Mouse (Mus musculus): ENCODE measurements around the gene 2210011C24Rik. TPM values are rescaled to one million over a fixed set of nuclear protein-coding genes. Genes with fewer than 3 reads are reported as not detected.

2210011C24Rik gene
- polyA plus RNA-seq, 1 experiment, result 6.1 TPM

DNA sequence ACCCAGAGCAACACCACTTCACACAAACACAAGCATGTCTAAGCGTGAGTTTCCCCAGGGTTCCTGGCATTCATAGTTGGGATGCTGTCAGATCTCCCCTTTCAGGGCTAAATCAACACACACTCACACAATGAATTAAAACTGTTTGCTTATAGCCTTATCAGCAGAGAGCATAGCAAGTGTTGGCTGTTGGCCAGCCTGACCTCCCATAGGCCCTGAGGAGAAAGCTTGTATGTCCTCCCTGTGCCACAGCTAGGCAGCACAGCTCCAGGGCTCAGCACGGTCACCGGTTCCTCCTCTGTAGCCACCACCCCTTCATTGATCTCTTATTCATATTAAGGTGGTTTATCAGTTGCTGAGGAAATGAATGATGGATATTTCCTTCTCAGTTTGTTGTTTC, 40.8 kb upstream of the 2210011C24Rik start:
- no peaks in the 10 kb centered on the region for H3K27me3 ChIP-seq (ENCODE audit: control insufficient read depth, insufficient read depth, insufficient read length)
- TF ChIP-seq POLR2AphosphoS2 (IDR thresholded peaks at IDR 0.05; ENCODE audit: insufficient read length, low read depth) (no peak), TCF3 (IDR thresholded peaks at IDR 0.05; ENCODE audit: insufficient read length, low read depth) (no peak), MYOD1 (IDR thresholded peaks at IDR 0.05; ENCODE audit: control insufficient read depth in 1 of 3, insufficient read length in 2 of 3, low read depth in 2 of 3) (no peak), POLR2A (IDR thresholded peaks at IDR 0.05; ENCODE audit: insufficient read length, low read depth) (no peak), CEBPB (IDR thresholded peaks at IDR 0.05; ENCODE audit: insufficient read depth, poor library complexity, severe bottlenecking) (no peak), MAX (IDR thresholded peaks at IDR 0.05; ENCODE audit: low read depth) (no peak), REST (IDR thresholded peaks at IDR 0.05; ENCODE audit: insufficient read depth, insufficient read length) (no peak), E2F4 (IDR thresholded peaks at IDR 0.05; ENCODE audit: insufficient read depth) (no peak), SRF (IDR thresholded peaks at IDR 0.05; ENCODE audit: control insufficient read depth, insufficient read length, low read depth) (no peak), MYOG (IDR thresholded peaks at IDR 0.05; ENCODE audit: control insufficient read depth in 1 of 3, insufficient read depth in 1 of 3, insufficient read length in 2 of 3, low read depth in 2 of 3) (no peak), TCF12 (IDR thresholded peaks at IDR 0.05; ENCODE audit: insufficient read depth, poor library complexity, severe bottlenecking) (no peak), USF1 (IDR thresholded peaks at IDR 0.05; ENCODE audit: low read depth) (no peak)
- H3K4me3 ChIP-seq, result no peak overlapping the region
- H3K4me2 ChIP-seq (ENCODE audit: low read depth), result no peak overlapping the region
- H3K79me2 ChIP-seq (ENCODE audit: control insufficient read depth, insufficient read depth), result no peaks in the 10 kb centered on the region
- H3K36me3 ChIP-seq (ENCODE audit: control insufficient read depth, insufficient read depth), result no peaks in the 10 kb centered on the region
- H3ac ChIP-seq (ENCODE audit: control insufficient read depth, insufficient read length), result no peak overlapping the region

- H3K36me3 ChIP-seq (ENCODE audit: control insufficient read depth, insufficient read depth), result no peaks in the 10 kb centered on the region
- H3K4me2 ChIP-seq (ENCODE audit: low read depth), result no peak overlapping the region
- H3K27me3 ChIP-seq (ENCODE audit: control insufficient read depth, insufficient read depth, insufficient read length), result no peaks in the 10 kb centered on the region
- no peak overlapping the region for H3ac ChIP-seq (ENCODE audit: control insufficient read depth, insufficient read length)
- no peaks in the 10 kb centered on the region for H3K79me2 ChIP-seq (ENCODE audit: control insufficient read depth, insufficient read depth)
- H3K4me3 ChIP-seq, result no peak overlapping the region
- TF ChIP-seq USF1 (IDR thresholded peaks at IDR 0.05; ENCODE audit: low read depth), result no peak
- TF ChIP-seq CEBPB (IDR thresholded peaks at IDR 0.05; ENCODE audit: insufficient read depth, poor library complexity, severe bottlenecking), result no peak
- peak in 1 of 3 experiments; percentile 24 for TF ChIP-seq MYOD1 (IDR thresholded peaks at IDR 0.05; ENCODE audit: control insufficient read depth in 1 of 3, insufficient read length in 2 of 3, low read depth in 2 of 3)
- TF ChIP-seq POLR2A (IDR thresholded peaks at IDR 0.05; ENCODE audit: insufficient read length, low read depth), result no peak
- no peak for TF ChIP-seq REST (IDR thresholded peaks at IDR 0.05; ENCODE audit: insufficient read depth, insufficient read length)
- no peak for TF ChIP-seq MYOG (IDR thresholded peaks at IDR 0.05; ENCODE audit: control insufficient read depth in 1 of 3, insufficient read depth in 1 of 3, insufficient read length in 2 of 3, low read depth in 2 of 3)
Measured at GRCm38 (mm10) chr8:84048171-84048570, 36.2 kb upstream of the 2210011C24Rik start.

DNA sequence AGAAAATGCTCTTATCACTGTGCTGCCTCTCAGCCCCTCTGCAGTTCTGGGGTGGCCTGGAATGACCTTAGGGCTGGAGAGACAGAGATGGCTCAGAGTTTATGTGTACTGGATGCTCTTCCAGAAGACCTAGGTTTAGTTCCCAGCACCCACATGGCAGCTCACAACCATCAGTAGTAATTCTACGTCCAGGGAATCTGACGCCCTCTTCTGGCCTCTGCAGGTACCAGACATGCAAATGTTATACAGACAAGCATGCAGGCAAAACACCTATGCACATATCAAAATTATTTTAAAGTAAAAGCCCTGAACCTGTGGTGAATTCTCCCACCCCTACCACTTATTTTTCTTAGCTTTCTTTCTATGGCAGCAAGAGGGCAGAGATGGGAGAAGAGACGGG, 34.5 kb upstream of the 2210011C24Rik start:
- no peak for TF ChIP-seq POLR2A (IDR thresholded peaks at IDR 0.05; ENCODE audit: insufficient read length, low read depth)
- no peak for TF ChIP-seq MYOG (IDR thresholded peaks at IDR 0.05; ENCODE audit: control insufficient read depth in 1 of 3, insufficient read depth in 1 of 3, insufficient read length in 2 of 3, low read depth in 2 of 3)
- TF ChIP-seq USF1 (IDR thresholded peaks at IDR 0.05; ENCODE audit: low read depth), result no peak
- TF ChIP-seq POLR2AphosphoS2 (IDR thresholded peaks at IDR 0.05; ENCODE audit: insufficient read length, low read depth), result no peak
- no peak for TF ChIP-seq REST (IDR thresholded peaks at IDR 0.05; ENCODE audit: insufficient read depth, insufficient read length)
- TF ChIP-seq MYOD1 (IDR thresholded peaks at IDR 0.05; ENCODE audit: control insufficient read depth in 1 of 3, insufficient read length in 2 of 3, low read depth in 2 of 3), result no peak
- TF ChIP-seq SRF (IDR thresholded peaks at IDR 0.05; ENCODE audit: control insufficient read depth, insufficient read length, low read depth), result no peak
- TF ChIP-seq CEBPB (IDR thresholded peaks at IDR 0.05; ENCODE audit: insufficient read depth, poor library complexity, severe bottlenecking), result no peak
- no peak for TF ChIP-seq MAX (IDR thresholded peaks at IDR 0.05; ENCODE audit: low read depth)
- no peak for TF ChIP-seq TCF12 (IDR thresholded peaks at IDR 0.05; ENCODE audit: insufficient read depth, poor library complexity, severe bottlenecking)
- Histone ChIP-seq H3K4me3 (no peak overlapping the region), H3K79me2 (ENCODE audit: control insufficient read depth, insufficient read depth) (no peaks in the 10 kb centered on the region), H3K36me3 (ENCODE audit: control insufficient read depth, insufficient read depth) (no peaks in the 10 kb centered on the region), H3ac (ENCODE audit: control insufficient read depth, insufficient read length) (no peak overlapping the region), H3K27me3 (ENCODE audit: control insufficient read depth, insufficient read depth, insufficient read length) (no peaks in the 10 kb centered on the region), H3K4me2 (ENCODE audit: low read depth) (no peak overlapping the region)

DNA sequence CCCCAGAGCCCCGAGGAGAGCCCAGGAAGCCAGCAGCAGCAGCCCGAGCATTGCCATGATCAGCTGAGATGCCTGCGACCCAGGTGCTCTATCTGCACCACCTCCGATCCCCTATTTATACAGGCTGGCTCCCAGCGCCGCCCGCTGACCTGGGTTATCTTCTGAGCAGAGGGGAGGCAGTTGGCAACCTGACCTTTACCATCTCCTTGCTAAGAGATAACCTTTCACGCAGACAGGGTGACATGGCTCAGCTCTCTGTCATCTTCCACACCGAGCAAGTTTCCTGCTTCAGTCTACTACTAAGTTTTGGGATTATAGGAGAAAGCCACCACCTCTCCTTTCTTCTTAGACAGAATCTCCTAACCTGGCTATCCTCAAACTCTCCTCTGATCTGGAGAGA, 32.9 kb upstream of the 2210011C24Rik start, which contains the start of gene Rln3:
Gene Rln3 (minus strand): TSS at position 101 of the 400 bp plus-strand sequence.
- no peak within 1 kb of the TSS for H3K4me2 ChIP-seq (ENCODE audit: low read depth)

More for the DNA sequence above, 32.9 kb upstream of the 2210011C24Rik start, which contains the start of gene Rln3:
- Histone ChIP-seq H3K36me3 (ENCODE audit: control insufficient read depth, insufficient read depth) (no peaks in the 10 kb centered on the region), H3K27me3 (ENCODE audit: control insufficient read depth, insufficient read depth, insufficient read length) (no peaks in the 10 kb centered on the region), H3ac (ENCODE audit: control insufficient read depth, insufficient read length) (no peak within 1 kb of the TSS), H3K79me2 (ENCODE audit: control insufficient read depth, insufficient read depth) (no peaks in the 10 kb centered on the region), H3K4me3 (no peak within 1 kb of the TSS)
- TF ChIP-seq USF1 (IDR thresholded peaks at IDR 0.05; ENCODE audit: low read depth) (no peak), E2F4 (IDR thresholded peaks at IDR 0.05; ENCODE audit: insufficient read depth) (no peak), MYOD1 (IDR thresholded peaks at IDR 0.05; ENCODE audit: control insufficient read depth in 1 of 3, insufficient read length in 2 of 3, low read depth in 2 of 3) (no peak), CEBPB (IDR thresholded peaks at IDR 0.05; ENCODE audit: insufficient read depth, poor library complexity, severe bottlenecking) (no peak), REST (IDR thresholded peaks at IDR 0.05; ENCODE audit: insufficient read depth, insufficient read length) (no peak), SRF (IDR thresholded peaks at IDR 0.05; ENCODE audit: control insufficient read depth, insufficient read length, low read depth) (no peak), POLR2AphosphoS2 (IDR thresholded peaks at IDR 0.05; ENCODE audit: insufficient read length, low read depth) (no peak), TCF12 (IDR thresholded peaks at IDR 0.05; ENCODE audit: insufficient read depth, poor library complexity, severe bottlenecking) (no peak), POLR2A (IDR thresholded peaks at IDR 0.05; ENCODE audit: insufficient read length, low read depth) (no peak), MYOG (IDR thresholded peaks at IDR 0.05; ENCODE audit: control insufficient read depth in 1 of 3, insufficient read depth in 1 of 3, insufficient read length in 2 of 3, low read depth in 2 of 3) (no peak), MAX (IDR thresholded peaks at IDR 0.05; ENCODE audit: low read depth) (no peak), TCF3 (IDR thresholded peaks at IDR 0.05; ENCODE audit: insufficient read length, low read depth) (no peak)
